Mouse (Mus musculus): Measurements from ENCODE around the gene Atf6b.

Gene Atf6b

DNA sequence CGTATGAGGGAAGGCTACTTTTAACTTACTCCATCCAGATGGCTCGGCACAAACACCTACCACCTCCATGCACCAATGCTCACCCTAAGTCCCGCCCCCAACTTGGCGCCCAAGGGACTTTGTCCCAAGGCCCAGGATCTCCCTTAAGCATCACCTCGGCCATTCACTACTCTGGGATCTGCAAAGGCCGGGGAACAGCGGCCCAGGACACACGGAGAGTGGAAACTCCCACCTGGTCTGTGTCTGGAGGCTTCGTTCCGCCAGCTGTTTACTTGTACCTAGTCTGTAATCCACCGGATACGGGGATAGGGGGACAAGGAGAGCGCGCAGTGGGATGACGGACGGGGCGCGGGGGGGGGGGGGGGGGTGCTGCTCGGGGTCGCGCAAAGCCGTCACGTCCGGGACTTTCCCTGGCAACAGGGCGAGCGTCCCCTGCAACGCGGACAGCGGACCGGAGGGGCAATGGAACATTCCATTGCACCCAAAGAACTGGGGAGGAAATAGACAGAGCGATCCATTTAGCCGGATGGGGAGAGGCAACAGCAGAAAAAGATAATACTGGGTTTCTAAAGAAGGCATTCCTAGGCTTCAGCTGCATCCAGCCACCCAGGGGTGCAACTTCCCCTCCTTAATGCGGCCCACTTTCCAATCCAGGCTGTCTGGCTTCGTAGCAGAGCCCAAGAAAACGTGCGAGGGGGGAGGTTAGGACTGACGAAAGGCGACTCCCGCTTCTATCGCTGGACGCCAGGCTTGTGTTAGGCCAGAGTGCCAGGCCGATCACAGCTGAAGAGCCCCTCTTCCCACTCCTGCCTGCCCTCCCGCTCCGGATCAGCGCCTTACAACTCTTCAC lies 19.6 kb upstream of the Atf6b start:
- no peak for DNase-seq (ENCODE audit: low read depth, low spot score)

GRCm38 (mm10) chr17:34627943-34628643 lies 18.9 kb upstream of the Atf6b start, which contains the start of gene Ppt2:
TSS of gene Ppt2 (minus strand) at chr17:34628510.
- no peak for DNase-seq (ENCODE audit: low read depth, low spot score)

DNA sequence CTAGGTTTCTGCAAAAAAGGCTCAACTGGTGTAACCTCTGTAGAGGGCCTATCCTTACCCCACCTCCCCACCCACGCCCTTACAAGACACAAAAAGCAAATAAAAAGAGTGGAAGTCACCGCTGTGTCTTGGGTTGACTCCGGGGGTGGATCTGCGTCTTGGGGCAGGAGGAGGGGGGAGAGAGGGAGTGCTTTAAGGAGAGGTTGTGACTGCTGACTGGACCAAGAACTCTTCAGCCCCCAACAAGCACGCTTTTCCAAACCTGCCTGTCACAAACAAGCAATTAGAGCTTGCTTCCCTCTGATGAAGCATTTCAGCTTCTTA lies 18.3 kb upstream of the Atf6b start:
- no peak for DNase-seq (ENCODE audit: low read depth, low spot score)

GRCm38 (mm10) chr17:34629221-34629751 lies 17.7 kb upstream of the Atf6b start, which contains the start of gene Prrt1:
TSS of gene Prrt1 (plus strand) at chr17:34629533.
- no peak for DNase-seq (ENCODE audit: low read depth, low spot score)

DNA sequence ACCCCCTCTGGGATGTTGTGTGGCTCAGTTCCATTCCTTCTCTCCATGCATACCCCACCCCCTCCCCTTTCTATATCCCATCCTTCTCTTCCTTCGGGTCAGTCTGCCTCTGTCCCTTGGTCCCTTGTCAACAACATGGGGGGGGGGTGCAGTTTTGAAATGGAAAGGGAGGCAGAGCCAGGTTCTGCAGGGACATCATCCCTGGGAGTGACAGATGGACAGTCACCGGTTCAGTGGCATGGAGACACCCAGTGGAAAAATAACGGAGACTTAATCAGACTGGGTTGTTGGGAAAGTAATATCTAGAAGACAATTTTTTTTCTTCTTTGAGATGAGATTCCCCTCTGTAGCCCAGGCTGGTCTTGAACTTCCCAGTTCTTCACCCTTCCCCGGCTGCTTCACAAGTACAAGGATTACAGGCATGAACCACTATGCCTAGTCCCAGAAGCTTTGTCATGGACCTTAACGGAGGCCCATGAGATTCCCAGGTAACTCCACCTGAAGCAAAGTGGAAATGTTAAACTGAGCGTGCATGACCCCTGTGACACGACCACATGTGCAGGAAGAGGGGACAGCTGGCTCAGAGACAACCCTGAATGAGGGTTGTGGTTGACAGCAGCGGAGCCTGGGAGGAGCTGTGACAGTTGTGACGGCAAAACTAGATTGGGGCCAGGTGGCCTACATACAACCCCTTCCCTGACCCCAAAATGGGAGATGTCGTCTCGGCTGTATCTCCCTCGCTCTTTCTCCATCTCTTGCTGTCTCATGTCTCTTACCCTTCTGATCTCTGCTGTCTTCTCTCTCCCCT lies 16.9 kb upstream of the Atf6b start:
- DNase-seq (ENCODE audit: low read depth, low spot score): no peak

- no peak for DNase-seq (ENCODE audit: low read depth, low spot score)
Observed at GRCm38 (mm10) chr17:34630761-34631301, 16.1 kb upstream of the Atf6b start.

DNA sequence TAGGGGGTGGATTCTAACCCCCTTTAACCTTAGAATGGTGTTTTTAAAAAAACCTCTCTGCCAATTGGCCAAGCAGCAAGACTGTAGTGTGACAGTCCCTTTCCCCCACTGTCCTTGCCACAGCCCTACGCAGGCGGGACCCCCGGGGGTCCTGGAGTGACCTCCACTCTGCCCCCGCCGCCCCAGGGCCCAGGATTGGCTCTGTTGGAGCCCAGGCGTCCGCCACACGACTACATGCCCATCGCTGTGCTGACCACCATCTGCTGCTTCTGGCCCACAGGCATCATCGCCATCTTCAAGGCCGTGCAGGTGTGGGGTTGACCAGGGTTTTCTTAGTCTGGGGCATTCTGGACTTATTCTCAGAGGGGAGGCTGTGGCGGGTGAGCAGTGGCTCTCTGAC lies 15.3 kb upstream of the Atf6b start:
- no peak for DNase-seq (ENCODE audit: low read depth, low spot score)

- DNase-seq (ENCODE audit: low read depth, low spot score): peak; percentile 79
Observed at GRCm38 (mm10) chr17:34632261-34632691, 14.7 kb upstream of the Atf6b start.

DNA sequence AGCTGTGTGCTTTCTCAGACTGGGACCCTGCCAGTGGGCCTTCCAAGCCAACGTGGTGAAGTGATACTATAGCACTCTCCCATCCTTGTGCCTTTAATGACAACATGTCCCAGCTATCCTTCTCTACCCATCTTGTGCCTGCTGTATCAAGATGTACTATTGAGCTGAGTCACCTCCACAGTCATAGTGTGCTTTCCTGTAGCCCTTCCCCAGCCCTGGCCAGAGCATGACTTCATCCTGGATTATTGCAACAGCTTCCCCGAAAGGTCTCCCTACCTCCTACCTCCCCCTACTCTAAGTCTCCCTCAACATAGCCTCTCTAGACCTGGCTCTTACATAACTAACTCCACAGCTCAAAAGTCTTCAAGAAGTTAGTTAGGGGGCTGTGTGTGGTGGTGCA lies 11.3 kb upstream of the Atf6b start:
- DNase-seq (ENCODE audit: low read depth, low spot score): no peak

GRCm38 (mm10) chr17:34637459-34637858 lies 9.5 kb upstream of the Atf6b start:
- DNase-seq (ENCODE audit: low read depth, low spot score): no peak

- no peak for DNase-seq (ENCODE audit: low read depth, low spot score)
Observed at GRCm38 (mm10) chr17:34639461-34640255, 7.3 kb upstream of the Atf6b start.

DNA sequence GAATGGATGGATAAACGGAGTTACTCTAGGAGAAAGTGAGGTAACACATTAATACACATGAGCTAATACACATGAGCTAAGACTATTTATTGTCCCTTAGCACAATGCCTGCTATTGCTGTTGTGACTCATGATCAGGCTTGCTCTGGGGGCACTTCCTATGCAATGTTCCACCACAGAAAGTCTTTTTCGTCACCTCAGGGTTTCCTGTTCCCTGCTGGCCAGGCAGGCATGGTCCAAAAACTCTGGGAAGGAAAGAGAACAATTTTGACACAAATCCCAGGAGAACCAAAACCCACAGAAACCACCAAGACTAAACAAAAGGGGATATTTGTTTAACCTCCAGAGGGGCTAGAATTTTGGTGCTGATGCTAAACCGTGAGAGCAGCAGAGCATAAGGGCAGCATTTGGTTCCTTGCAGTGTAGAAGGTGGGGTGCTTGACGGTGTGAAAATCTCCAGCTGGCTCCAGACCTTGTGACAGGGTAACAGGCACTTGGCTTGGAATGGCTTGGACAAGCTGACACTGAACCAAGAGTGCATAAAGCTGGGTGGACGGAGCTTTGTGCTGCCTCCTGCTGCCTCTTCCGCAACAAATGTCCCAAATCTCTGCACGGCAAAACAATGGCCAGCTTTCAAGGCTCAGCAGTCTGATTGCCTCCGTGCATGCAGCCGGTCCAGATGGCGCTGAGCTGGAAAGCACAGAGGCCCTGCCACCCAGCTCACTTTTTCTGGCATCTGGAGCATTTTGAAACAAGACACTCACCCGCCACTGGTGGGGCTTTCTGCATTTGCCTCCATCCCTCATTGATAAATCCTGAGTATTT lies 6.0 kb upstream of the Atf6b start:
- DNase-seq (ENCODE audit: low read depth, low spot score): no peak

GRCm38 (mm10) chr17:34641945-34642344 lies 5.0 kb upstream of the Atf6b start:
- no peak for DNase-seq (ENCODE audit: low read depth, low spot score)

DNA sequence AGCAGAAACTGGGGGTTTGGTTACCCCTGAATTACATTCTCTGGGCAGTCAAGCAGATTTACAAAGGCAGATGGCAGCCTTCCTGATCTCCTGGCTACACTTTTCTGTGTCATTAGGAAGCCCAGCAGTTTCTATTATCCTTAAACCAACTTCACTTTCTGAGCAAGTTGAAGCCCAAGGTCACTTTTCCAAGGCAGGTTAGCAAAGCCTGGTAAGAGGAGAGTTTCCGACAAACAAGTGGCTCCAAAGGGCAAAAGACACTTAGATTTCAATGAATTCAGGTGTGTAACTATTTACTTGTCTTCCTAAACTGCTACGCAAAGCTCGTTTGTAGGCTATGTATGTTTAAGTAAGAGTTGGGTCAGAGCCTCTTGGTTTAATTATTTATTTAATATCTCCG lies 3.6 kb upstream of the Atf6b start:
- no peak for DNase-seq (ENCODE audit: low read depth, low spot score)

DNA sequence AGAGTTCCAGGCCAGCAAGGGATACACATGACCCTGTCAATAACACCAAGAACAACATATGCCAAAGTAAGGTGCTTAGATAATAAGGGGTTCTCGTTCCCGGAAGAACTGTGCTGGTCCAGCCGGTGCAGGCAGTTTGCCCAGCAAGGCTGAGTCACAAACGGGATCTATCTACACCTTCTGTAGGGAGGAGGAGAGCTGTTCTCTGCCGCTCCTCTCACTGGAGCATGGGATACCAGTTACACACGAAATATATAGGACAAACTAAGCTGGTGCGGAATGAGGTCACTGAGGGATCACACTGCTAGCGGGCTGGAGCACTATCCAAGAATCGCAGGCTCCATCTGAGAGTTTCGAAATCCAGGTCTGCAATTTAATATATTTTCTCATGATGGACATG lies 3.0 kb upstream of the Atf6b start:
- no peak for DNase-seq (ENCODE audit: low read depth, low spot score)

GRCm38 (mm10) chr17:34644608-34645007 lies 2.3 kb upstream of the Atf6b start, which contains the start of gene Fkbpl:
TSS of gene Fkbpl (plus strand) at chr17:34644764.
- DNase-seq (ENCODE audit: low read depth, low spot score): peak; percentile 96

DNA sequence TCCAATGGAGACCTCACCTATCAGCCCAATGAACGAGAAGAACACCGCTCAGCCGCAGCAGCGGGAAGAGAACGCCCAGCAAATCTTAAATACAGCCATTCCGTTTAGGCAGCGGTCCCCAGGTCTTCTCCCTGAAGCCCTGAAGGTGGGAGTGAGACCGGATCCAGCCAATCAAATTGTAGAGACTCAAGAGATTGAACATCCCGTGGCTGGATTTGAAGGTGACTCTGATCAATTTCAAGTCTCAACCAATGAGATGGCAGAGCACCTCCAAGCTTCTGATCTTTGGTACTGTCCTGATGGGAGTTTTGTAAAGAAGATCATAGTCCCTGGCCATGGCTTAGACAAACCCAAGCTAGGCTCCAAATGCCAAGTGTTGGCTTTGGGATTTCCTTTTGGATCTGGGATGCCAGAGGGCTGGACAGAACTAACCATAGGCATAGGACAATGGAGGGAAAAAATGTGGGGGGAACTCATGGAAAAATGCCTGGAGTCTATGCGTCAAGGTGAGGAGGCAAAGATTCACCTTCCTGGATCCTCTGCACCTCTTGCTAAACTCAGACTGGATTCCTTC lies 1.6 kb upstream of the Atf6b start:
- DNase-seq (ENCODE audit: low read depth, low spot score): no peak

DNA sequence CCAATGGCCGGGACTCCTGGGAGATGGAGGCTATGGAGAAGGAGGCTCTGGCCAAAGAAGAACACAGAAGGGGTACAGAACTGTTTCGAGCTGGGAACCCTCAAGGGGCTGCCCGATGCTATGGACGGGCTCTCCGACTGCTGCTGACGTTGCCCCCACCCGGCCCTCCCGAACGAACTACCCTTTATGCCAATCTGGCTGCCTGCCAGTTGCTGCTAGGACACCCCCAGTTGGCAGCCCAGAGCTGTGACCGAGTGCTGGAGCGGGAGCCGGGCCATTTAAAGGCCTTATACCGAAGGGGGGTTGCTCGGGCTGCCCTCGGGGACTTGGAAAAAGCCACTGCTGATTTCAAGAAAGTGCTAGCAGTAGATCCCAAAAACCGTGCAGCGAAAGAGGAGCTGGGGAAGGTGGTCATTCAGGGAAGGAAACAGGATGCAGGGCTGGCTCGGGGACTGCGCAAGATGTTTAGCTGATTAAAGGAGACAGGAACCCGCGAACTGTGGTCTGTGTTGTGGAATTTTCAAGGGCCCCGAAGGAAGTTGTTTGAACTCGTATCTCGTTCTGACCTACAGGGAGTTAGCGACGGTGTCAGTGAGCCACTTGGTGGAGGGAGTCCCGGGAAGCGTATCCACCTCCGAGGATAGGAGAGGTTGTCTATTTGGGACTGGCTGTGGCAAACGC lies 975 bp upstream of the Atf6b start:
- no peak for DNase-seq (ENCODE audit: low read depth, low spot score)

Data from A20 (cell line).